Mouse (Mus musculus) kidney, adult 2 months (tissue): ENCODE measurements around the gene Ern1.

Experiments used
- CTCF ChIP-seq: fragments of 200-500 bp; conservative IDR thresholded peaks from 2 replicates; pipeline ENCODE4 v1.5.1; 2011; ENCODE audit warnings: low read depth, mild to moderate bottlenecking, control low read depth, low read length, moderate library complexity, mixed read lengths; ENCODE audit not compliant: insufficient read depth, insufficient read length
- POLR2A ChIP-seq: fragments of 200-500 bp; IDR thresholded peaks from one replicate; pipeline ENCODE4 v1.6.1; 2011; ENCODE audit warnings: low read depth, low read length, control low read depth

DNA sequence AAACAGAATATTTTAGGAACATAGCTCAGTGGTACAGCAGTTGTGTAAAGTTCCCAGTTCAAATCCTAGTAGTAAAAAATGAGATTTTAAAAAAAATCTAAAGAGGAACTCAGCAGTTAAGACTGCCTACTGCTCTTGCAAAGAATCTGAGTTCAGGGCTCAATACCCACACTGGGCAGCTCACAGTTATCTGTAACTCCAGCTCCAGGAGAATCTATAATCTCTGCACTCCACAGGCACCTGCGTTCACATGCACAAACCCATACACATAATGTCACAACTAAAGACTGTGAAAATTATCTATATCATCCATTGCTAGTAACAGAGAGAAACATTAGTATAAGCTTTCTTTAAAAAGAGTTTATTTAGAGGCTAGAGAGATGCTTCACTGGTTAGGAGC is 27.0 kb downstream of the Ern1 start:
- TF ChIP-seq CTCF (no peak), POLR2A (no peak)
